Mouse (Mus musculus) intestine, embryonic 15.5 days (tissue): ENCODE measurements around the gene Adprm. TPM values are rescaled to one million over a fixed set of nuclear protein-coding genes. Genes with fewer than 3 reads are reported as not detected.

Source experiments
- ATAC-seq: fragments of 200-750 bp; cut with Nextera tagmentation; 2 replicates; pipeline ENCODE4 v1.8.0; 2017; ENCODE audit warnings: moderate TSS enrichment, moderate library complexity
- H3K27ac ChIP-seq: fragments of 300-500 bp; sonication (generic); 2 replicates; pipeline ENCODE4 v1.5.1; 2015; ENCODE audit warnings: mild to moderate bottlenecking, inconsistent platforms
- H3K27me3 ChIP-seq: fragments of 300-500 bp; sonication (generic); replicated peaks from 2 replicates; pipeline ENCODE4 v1.6.1; 2015; ENCODE audit warnings: inconsistent platforms
- H3K36me3 ChIP-seq: fragments of 300-500 bp; sonication (generic); 2 replicates; pipeline ENCODE4 v1.6.1; 2015; ENCODE audit warnings: inconsistent platforms
- H3K4me1 ChIP-seq: fragments of 300-500 bp; sonication (generic); replicated peaks from 2 replicates; pipeline ENCODE4 v1.6.1; 2015; ENCODE audit warnings: inconsistent platforms
- H3K4me2 ChIP-seq: fragments of 300-500 bp; sonication (generic); replicated peaks from 2 replicates; pipeline ENCODE4 v1.6.1; 2015; ENCODE audit warnings: mild to moderate bottlenecking, inconsistent platforms
- H3K4me3 ChIP-seq: fragments of 300-500 bp; sonication (generic); replicated peaks from 2 replicates; pipeline ENCODE4 v1.5.1; 2015; ENCODE audit warnings: inconsistent platforms
- H3K9ac ChIP-seq: fragments of 300-500 bp; sonication (generic); 2 replicates; pipeline ENCODE4 v1.6.1; 2015; ENCODE audit warnings: inconsistent platforms
- H3K9me3 ChIP-seq: fragments of 300-500 bp; sonication (generic); 2 replicates; pipeline ENCODE4 v1.6.1; 2016; ENCODE audit warnings: inconsistent platforms
- WGBS: fragments of 180-500 bp; shearing (Covaris S2); methylation state at CpG from one replicate; pipeline ENCODE4 v1.1.7; 2015; 5-methylcytosine and 5-hydroxymethylcytosine counted together
- polyA plus RNA-seq: library from polyadenylated mRNA; unstranded; fragments of >200 nt; fragmentation: Nextera tagmentation; extraction: Ambion mirVana; gene quantifications from 2 replicates; pipeline ENCODE4 v1.2.1, GENCODE M21; 2015

Adprm gene
- polyA plus RNA-seq, 1 experiment from 2014 or later: 24.2 TPM

DNA sequence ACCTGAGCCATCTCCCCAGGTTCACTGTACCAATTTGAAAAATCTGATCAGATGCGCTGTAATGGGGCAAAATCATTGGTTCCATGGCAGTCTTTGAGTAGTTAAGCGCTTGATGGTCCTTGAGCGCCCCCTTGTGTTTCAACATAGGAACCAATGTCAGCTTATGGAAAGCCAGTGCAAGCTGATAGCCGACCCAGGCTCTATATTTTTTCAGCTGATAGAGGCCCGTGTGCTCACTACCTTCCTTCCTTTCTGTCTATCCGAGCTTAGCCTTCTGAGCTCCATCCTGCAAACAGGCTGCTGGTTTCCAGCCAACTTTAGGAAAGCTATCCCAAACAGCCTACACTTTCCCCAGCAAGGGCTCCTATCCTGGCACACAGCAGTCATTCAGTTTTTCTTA lies 33.1 kb upstream of the Adprm start:
- H3K9me3 ChIP-seq: no peaks in the 10 kb centered on the region
- no peak overlapping the region for H3K9ac ChIP-seq
- H3K4me3 ChIP-seq: no peak overlapping the region
- H3K36me3 ChIP-seq: no peaks in the 10 kb centered on the region
- H3K27ac ChIP-seq: no peak overlapping the region
- no peak overlapping the region for H3K4me2 ChIP-seq
- peak; percentile 29; the same call in 1 of the 2 replicates for ATAC-seq
- H3K27me3 ChIP-seq: peaks cover 10% of the 10 kb centered on the region
- H3K4me1 ChIP-seq: 0 out of 2 replicates have a peak, but pooled peaks cover 10% of the 10 kb centered on the region
- WGBS: 6% methylated on average over 6 of the region's 6 CpGs

DNA sequence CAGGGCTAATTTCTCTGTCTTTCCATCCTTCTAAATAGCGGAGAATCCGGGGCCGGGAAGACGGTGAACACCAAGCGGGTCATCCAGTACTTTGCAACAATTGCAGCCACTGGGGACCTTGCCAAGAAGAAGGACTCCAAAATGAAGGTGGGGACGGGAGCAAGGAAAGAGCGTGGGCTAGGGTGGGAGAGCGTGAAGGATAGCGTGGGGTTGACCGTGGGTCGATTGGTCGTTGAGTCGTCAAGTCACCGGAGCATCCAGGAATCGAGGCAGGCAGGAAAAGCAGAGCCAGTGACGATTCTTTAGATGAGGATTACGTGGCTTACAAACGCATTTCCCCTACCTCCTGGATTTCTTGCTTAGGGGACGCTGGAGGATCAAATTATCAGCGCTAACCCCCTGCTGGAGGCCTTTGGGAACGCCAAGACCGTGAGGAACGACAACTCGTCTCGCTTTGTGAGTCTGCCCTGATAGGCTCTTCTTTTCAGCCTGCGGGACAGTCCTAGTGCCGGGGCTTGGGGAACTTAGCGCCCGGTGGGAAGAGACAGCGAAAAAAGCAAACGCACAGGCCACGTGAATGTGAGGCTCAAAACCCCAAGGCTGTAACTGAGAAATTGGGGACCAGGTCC lies 31.4 kb upstream of the Adprm start:
- Histone ChIP-seq H3K4me2 (no peak overlapping the region), H3K27ac (no peak overlapping the region), H3K4me3 (no peak overlapping the region), H3K36me3 (no peaks in the 10 kb centered on the region), H3K27me3 (peaks cover 10% of the 10 kb centered on the region), H3K9me3 (no peaks in the 10 kb centered on the region), H3K9ac (no peak overlapping the region), H3K4me1 (0 out of 2 replicates have a peak, but pooled peaks cover 10% of the 10 kb centered on the region)
- ATAC-seq: no peak
- WGBS: 46% methylated on average over 32 of the region's 32 CpGs

DNA sequence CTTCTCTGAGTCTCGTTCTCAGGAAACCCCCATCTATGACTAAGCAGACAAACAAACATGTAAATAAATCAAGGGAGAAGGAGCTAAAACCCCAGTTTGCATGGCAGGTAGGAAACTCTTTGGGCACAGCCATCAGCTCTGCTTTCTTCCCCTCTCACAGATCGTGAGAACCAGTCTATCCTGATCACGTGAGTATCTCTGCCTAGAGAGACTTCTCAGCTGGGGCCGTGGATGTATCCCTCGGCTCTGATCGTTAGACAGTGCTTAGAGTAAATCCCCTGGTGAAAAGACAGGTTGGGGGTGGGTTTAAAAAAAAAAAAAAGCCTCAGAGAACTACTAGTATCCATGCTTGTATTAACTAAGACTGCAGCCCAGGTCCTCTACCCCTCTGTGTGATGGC lies 30.8 kb upstream of the Adprm start:
- 0 out of 2 replicates have a peak, but pooled peaks cover 10% of the 10 kb centered on the region for H3K4me1 ChIP-seq
- H3K9ac ChIP-seq: no peak overlapping the region
- no peak overlapping the region for H3K4me3 ChIP-seq
- no peak overlapping the region for H3K4me2 ChIP-seq
- no peak for ATAC-seq
- H3K27ac ChIP-seq: no peak overlapping the region
- WGBS: 74% methylated on average over 6 of the region's 6 CpGs
- H3K27me3 ChIP-seq: peaks cover 10% of the 10 kb centered on the region
- H3K36me3 ChIP-seq: no peaks in the 10 kb centered on the region
- H3K9me3 ChIP-seq: no peaks in the 10 kb centered on the region

DNA sequence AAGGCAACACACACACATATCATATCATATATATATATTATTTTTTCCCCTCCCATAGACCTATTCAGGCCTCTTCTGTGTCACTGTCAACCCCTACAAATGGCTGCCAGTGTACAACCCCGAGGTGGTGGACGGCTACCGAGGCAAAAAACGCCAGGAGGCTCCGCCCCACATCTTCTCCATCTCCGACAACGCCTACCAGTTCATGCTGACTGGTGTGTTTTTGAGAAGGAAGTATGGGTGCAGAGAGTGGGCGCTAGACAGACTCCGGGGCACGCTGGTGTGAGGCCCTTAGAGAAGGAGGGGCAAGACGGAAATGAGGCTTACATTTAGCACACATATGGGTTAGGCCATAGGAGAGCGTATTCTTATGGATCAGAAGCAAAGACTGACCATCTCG lies 30.4 kb upstream of the Adprm start:
- no peaks in the 10 kb centered on the region for H3K9me3 ChIP-seq
- WGBS: 83% methylated on average over 13 of the region's 13 CpGs

DNA sequence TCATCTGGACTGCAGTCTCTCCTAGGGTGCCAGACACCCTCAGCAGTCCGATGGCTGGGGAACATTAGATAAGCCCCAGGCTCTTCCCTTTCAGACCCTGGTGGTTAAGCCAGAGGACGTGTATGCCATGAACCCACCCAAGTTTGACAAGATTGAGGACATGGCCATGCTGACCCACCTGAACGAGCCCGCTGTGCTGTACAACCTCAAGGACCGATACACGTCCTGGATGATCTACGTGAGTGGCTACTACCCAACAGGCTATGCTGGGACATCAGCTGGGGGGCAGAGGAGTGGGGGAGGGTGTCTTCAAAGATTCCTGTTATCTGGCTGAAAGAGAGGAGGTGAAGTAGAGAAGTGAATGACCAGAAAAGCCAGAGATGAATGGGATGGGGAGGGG lies 29.8 kb upstream of the Adprm start:
- no peak for ATAC-seq
- Histone ChIP-seq H3K36me3 (no peaks in the 10 kb centered on the region), H3K9me3 (no peaks in the 10 kb centered on the region), H3K9ac (no peak overlapping the region), H3K4me3 (no peak overlapping the region), H3K4me2 (no peak overlapping the region), H3K27ac (no peak overlapping the region), H3K27me3 (peaks cover 10% of the 10 kb centered on the region), H3K4me1 (0 out of 2 replicates have a peak, but pooled peaks cover 10% of the 10 kb centered on the region)
- 81% methylated on average over 7 of the region's 7 CpGs for WGBS

More for the DNA sequence above, 30.4 kb upstream of the Adprm start:
- 0 out of 2 replicates have a peak, but pooled peaks cover 10% of the 10 kb centered on the region for H3K4me1 ChIP-seq
- no peak overlapping the region for H3K27ac ChIP-seq
- no peak overlapping the region for H3K9ac ChIP-seq
- no peak overlapping the region for H3K4me2 ChIP-seq
- ATAC-seq: no peak
- H3K36me3 ChIP-seq: no peaks in the 10 kb centered on the region
- no peak overlapping the region for H3K4me3 ChIP-seq
- H3K27me3 ChIP-seq: peaks cover 10% of the 10 kb centered on the region

DNA sequence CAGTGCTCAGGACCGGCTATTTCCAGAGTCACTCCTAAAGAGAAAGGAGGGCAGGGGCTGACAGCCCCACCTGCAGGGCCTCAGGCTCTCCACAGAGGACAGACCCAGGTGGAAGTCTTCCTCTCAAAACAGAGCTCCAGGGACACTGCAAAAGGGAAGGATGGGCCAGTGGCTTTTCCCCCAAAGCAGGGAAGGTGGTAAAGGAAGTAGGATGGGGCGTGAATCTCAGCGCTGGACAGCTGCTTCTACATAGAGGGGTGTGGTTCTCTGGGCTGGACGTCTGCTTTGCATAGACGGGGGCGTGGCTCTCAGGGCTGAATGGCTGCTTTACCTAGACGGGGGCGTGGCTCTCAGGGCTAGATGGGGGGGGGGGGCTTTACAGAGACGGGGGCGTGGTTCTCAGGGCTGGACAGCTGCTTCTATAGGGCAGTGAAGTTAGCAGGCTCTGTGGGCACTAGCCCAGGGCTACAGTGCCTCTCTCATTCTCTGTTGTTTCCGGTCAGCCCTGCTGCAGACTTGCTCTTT lies 28.8 kb upstream of the Adprm start:
- peak overlapping the region; percentile 43 for H3K4me2 ChIP-seq
- H3K4me1 ChIP-seq: 0 out of 2 replicates have a peak, but pooled peaks cover 6% of the 10 kb centered on the region
- WGBS: 4% methylated on average over 9 of the region's 11 CpGs
- no peak overlapping the region for H3K9ac ChIP-seq
- peaks cover 10% of the 10 kb centered on the region for H3K27me3 ChIP-seq
- H3K4me3 ChIP-seq: no peak overlapping the region
- H3K27ac ChIP-seq: no peak overlapping the region
- H3K9me3 ChIP-seq: no peaks in the 10 kb centered on the region
- H3K36me3 ChIP-seq: no peaks in the 10 kb centered on the region
- ATAC-seq: peak; percentile 93

DNA sequence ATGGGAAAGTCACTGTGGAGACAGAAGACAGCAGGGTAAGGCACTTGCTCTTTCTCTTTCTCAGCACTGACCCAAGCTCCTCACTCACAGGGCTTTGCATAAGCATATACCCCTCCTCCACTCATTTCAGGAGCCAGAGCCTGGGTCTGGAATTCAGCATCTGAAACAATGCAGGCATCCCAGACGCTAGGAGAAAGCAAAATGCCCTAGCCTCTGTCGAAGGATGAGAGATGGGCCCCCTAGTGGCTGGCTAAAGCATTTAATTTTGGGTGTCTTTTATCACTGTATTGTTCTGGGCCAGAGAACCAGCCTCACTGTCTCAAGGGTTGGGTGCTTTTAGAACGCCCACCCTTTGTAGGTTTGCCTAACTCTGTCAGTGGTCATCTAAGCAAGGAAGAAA lies 27.8 kb upstream of the Adprm start:
- peak; percentile 37; the same call in 1 of the 2 replicates for ATAC-seq
- WGBS: 14% methylated on average over 3 of the region's 3 CpGs
- no peak overlapping the region for H3K4me3 ChIP-seq

DNA sequence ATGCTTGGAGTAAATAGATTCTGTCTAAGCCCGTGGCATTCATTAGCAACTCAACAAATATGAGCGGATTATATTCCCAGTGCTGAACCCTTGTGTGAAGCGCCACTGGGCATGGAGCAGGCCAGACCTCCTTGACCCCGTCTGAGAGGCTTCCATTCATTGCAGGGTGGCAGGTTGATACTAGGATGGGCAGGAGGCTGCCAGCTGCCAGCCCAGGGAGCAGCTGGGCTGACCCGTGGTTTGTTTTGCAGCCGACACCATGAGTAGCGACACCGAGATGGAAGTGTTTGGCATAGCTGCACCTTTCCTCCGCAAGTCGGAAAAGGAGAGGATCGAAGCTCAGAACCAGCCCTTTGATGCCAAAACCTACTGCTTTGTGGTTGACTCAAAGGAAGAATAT lies 27.3 kb upstream of the Adprm start:
- no peaks in the 10 kb centered on the region for H3K36me3 ChIP-seq
- no peak for ATAC-seq
- no peak overlapping the region for H3K9ac ChIP-seq
- H3K4me1 ChIP-seq: 0 out of 2 replicates have a peak, but pooled peaks cover 8% of the 10 kb centered on the region
- WGBS: 64% methylated on average over 11 of the region's 11 CpGs
- no peaks in the 10 kb centered on the region for H3K9me3 ChIP-seq
- no peak overlapping the region for H3K27ac ChIP-seq
- no peak overlapping the region for H3K4me2 ChIP-seq
- peaks cover 10% of the 10 kb centered on the region for H3K27me3 ChIP-seq
- no peak overlapping the region for H3K4me3 ChIP-seq

More for the DNA sequence above, 27.8 kb upstream of the Adprm start:
- Histone ChIP-seq H3K4me1 (0 out of 2 replicates have a peak, but pooled peaks cover 4% of the 10 kb centered on the region), H3K9me3 (no peaks in the 10 kb centered on the region), H3K36me3 (no peaks in the 10 kb centered on the region), H3K27ac (no peak overlapping the region), H3K4me2 (no peak overlapping the region), H3K9ac (no peak overlapping the region), H3K27me3 (peaks cover 10% of the 10 kb centered on the region)

DNA sequence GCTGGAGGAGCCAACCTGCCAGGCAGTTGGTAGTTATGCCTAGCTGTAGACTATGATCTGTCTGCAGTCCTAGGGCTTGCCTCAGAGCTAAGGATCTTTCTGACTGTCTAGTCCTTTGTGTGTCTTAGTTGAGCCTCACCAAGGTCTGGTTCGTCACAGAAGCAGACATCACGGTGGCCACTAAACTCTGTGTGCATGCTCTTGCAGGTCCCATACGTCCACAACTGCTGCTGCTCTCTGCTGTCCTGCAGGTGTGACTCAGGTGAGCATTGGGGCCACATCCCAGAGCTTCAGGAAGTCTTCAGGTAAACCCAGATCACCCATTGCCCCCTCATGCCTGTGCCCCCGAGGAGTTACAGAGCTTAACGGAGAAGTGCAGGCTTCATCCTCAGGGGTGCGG lies 26.5 kb upstream of the Adprm start:
- 0 out of 2 replicates have a peak, but pooled peaks cover 9% of the 10 kb centered on the region for H3K4me1 ChIP-seq
- no peaks in the 10 kb centered on the region for H3K9me3 ChIP-seq
- H3K9ac ChIP-seq: no peak overlapping the region
- H3K27ac ChIP-seq: no peak overlapping the region
- H3K4me3 ChIP-seq: no peak overlapping the region
- WGBS: 83% methylated on average over 6 of the region's 6 CpGs
- peaks cover 5% of the 10 kb centered on the region for H3K27me3 ChIP-seq
- ATAC-seq: no peak
- H3K36me3 ChIP-seq: no peaks in the 10 kb centered on the region
- no peak overlapping the region for H3K4me2 ChIP-seq

DNA sequence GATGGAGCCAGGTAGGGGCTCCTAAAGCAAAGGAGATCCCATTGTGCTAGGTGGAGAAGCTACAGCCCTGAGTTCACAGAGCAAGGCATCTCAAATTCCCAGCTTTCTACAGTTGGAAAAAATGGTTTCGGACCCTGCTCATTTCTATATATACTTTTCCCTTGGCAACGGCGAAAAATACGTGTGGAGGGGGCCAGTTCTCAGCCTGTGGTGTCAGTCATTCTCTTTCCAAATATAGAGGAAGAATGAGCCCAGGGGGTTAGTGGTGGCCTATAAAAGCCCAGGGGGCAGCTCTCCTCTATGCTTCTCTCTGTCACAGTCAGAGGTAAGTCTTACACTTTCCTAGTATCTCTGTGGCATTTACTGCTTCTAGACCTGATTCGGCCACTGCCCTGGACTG lies 25.6 kb upstream of the Adprm start, which contains the start of gene Myh3:
Gene Myh3, plus strand, starts transcription at position 301 of the 400 bp plus-strand sequence.
- Histone ChIP-seq H3K4me1 (0 out of 2 replicates have a peak, but pooled peaks cover 9% of the 10 kb centered on the region), H3K9ac (no peak within 1 kb of the TSS), H3K9me3 (no peaks in the 10 kb centered on the region), H3K4me2 (no peak within 1 kb of the TSS), H3K4me3 (no peak within 1 kb of the TSS), H3K27me3 (no peaks in the 10 kb centered on the region), H3K36me3 (no peaks in the 10 kb centered on the region), H3K27ac (no peak within 1 kb of the TSS)
- WGBS: 85% methylated on average over 5 of the region's 5 CpGs
- ATAC-seq: no peak

DNA sequence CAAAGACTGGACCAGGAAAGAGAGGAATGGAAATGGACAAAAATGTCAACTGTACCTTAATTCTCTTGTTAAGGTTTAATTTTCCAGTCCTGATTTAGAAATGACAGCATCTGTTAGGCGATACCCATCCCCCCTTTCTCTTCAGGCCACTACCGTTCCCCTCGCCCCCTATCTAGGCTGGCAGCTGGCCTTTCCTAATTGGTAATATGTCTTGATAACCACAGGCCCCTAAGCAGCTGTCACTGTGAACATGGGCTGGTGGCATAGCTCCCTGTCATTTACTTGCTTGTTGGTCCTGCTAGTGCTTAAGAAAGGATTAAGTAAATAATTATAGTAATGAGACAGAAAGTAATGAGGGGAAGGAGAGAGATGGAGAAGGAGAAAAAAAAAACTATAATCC lies 25.0 kb upstream of the Adprm start:
- Histone ChIP-seq H3K27ac (no peak overlapping the region), H3K36me3 (no peaks in the 10 kb centered on the region), H3K27me3 (no peaks in the 10 kb centered on the region), H3K9ac (no peak overlapping the region), H3K4me1 (0 out of 2 replicates have a peak, but pooled peaks cover 9% of the 10 kb centered on the region), H3K9me3 (no peaks in the 10 kb centered on the region), H3K4me2 (no peak overlapping the region), H3K4me3 (no peak overlapping the region)
- no peak for ATAC-seq
- 79% methylated on average over 3 of the region's 3 CpGs for WGBS

DNA sequence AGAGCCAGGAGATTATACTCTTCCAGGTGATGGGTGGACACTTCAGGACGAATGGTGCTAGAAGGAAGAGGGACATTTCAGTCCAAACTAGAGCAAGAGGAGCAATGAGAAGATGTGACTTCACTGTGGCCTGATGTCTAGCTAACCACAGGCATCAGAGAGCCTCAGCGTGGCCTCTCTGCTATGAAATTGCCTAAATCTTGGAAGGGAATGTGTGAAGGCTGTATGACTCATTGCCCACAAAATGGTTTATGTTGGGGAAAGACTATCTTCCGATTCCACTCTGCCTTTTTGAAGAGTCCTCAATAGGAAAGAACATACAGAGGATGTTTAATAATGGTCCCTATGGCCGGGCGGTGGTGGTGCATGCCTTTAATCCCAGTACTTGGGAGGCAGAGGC lies 24.4 kb upstream of the Adprm start:
- no peaks in the 10 kb centered on the region for H3K36me3 ChIP-seq
- WGBS: 87% methylated on average over 5 of the region's 5 CpGs
- 0 out of 2 replicates have a peak, but pooled peaks cover 9% of the 10 kb centered on the region for H3K4me1 ChIP-seq
- no peak overlapping the region for H3K27ac ChIP-seq
- H3K9ac ChIP-seq: no peak overlapping the region
- ATAC-seq: no peak
- H3K27me3 ChIP-seq: no peaks in the 10 kb centered on the region
- H3K4me3 ChIP-seq: no peak overlapping the region
- no peak overlapping the region for H3K4me2 ChIP-seq
- H3K9me3 ChIP-seq: no peaks in the 10 kb centered on the region

DNA sequence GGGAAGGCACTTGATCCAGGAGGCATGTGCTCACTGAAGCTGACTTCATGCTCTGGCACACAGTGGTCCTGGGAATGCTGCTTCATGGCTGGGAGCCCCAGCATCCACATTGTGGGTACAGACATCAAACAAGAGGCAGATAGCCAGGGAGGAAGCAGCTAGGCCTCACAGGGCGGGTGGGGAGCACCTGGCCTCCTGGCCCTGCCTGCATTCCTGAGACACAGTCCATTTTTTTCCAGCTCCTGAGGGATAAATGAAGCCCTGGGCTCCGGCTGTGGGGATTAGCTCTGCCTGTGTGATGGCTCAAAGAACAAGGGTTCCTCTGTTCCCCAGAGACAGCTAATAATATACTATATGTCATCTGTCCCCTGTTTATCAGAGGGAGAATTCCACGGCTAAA lies 22.6 kb upstream of the Adprm start:
- no peak overlapping the region for H3K4me3 ChIP-seq
- 0 out of 2 replicates have a peak, but pooled peaks cover 5% of the 10 kb centered on the region for H3K4me1 ChIP-seq
- no peak overlapping the region for H3K4me2 ChIP-seq
- 29% methylated on average over 3 of the region's 3 CpGs for whole genome bisulfite sequencing
- H3K36me3 ChIP-seq: no peaks in the 10 kb centered on the region
- H3K9ac ChIP-seq: no peak overlapping the region
- no peak overlapping the region for H3K27ac ChIP-seq
- H3K9me3 ChIP-seq: no peaks in the 10 kb centered on the region
- H3K27me3 ChIP-seq: no peaks in the 10 kb centered on the region
- no peak for ATAC-seq
